Mouse (Mus musculus) embryonic facial prominence, embryonic 12.5 days (tissue): ENCODE measurements around the gene Nrf1. TPM values are rescaled to one million over a fixed set of nuclear protein-coding genes. Genes with fewer than 3 reads are reported as not detected.
A peak's percentile ranks its signal among the peaks of the same experiment; 100 is the strongest.

Source experiments
- ATAC-seq: fragments of 200-750 bp; cut with Nextera tagmentation; 2 replicates; pipeline ENCODE4 v1.8.0; 2017; ENCODE audit not compliant: insufficient number of reproducible peaks, insufficient read depth, low FRiP score, low TSS enrichment
- H3K27ac ChIP-seq: fragments of 300-500 bp; sonication (generic); 2 replicates; pipeline ENCODE4 v1.5.1; 2016; ENCODE audit warnings: mild to moderate bottlenecking
- H3K27me3 ChIP-seq: fragments of 300-500 bp; sonication (generic); 2 replicates; pipeline ENCODE4 v1.6.1; 2016; ENCODE audit warnings: mild to moderate bottlenecking, moderate library complexity
- H3K36me3 ChIP-seq: fragments of 300-500 bp; sonication (generic); 2 replicates; pipeline ENCODE4 v1.6.1; 2016; ENCODE audit warnings: mild to moderate bottlenecking
- H3K4me1 ChIP-seq: fragments of 300-500 bp; sonication (generic); 2 replicates; pipeline ENCODE4 v1.6.1; 2016
- H3K4me2 ChIP-seq: fragments of 300-500 bp; sonication (generic); replicated peaks from 2 replicates; pipeline ENCODE4 v1.6.1; 2016; ENCODE audit warnings: mild to moderate bottlenecking, moderate library complexity
- H3K4me3 ChIP-seq: fragments of 300-500 bp; sonication (generic); 2 replicates; pipeline ENCODE4 v1.5.1; 2016; ENCODE audit warnings: mild to moderate bottlenecking
- H3K9ac ChIP-seq: fragments of 300-500 bp; sonication (generic); 2 replicates; pipeline ENCODE4 v1.6.1; 2016; ENCODE audit warnings: mild to moderate bottlenecking, moderate library complexity
- H3K9me3 ChIP-seq: fragments of 300-500 bp; sonication (generic); 2 replicates; pipeline ENCODE4 v1.6.1; 2016; ENCODE audit warnings: mild to moderate bottlenecking, moderate library complexity
- WGBS: fragments of 180-500 bp; shearing (Covaris S2); methylation state at CpG from one replicate; pipeline ENCODE4 v1.1.7; 2016; 5-methylcytosine and 5-hydroxymethylcytosine counted together
- polyA plus RNA-seq: library from polyadenylated mRNA; unstranded; fragments of >200 nt; fragmentation: Nextera tagmentation; extraction: Ambion mirVana; gene quantifications from 2 replicates; pipeline ENCODE4 v1.2.1, GENCODE M21; 2016

Nrf1 gene
- polyA plus RNA-seq, 1 experiment from 2014 or later, result 75.1 TPM

DNA sequence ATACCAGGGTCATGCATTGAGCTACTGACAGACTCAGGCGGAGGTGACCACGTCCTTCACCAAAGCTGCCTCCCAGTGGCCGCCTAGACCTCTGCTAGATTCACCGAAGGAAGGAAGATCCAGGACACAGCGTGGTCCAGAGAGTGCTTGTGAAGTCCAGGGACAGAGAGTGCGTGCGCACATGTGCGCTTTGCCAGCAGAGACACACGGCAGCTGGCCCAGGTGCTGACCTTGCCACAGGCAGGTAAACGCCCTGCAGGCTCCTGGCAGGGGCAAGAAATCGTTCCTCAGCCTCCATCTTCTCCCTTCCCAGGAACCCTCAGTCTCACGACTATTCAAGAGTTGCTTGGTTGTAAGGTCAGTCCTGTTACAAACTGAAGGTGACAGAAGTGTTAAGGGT is 104.4 kb downstream of the Nrf1 start:
- H3K36me3 ChIP-seq, result peaks cover 40% of the 10 kb centered on the region

DNA sequence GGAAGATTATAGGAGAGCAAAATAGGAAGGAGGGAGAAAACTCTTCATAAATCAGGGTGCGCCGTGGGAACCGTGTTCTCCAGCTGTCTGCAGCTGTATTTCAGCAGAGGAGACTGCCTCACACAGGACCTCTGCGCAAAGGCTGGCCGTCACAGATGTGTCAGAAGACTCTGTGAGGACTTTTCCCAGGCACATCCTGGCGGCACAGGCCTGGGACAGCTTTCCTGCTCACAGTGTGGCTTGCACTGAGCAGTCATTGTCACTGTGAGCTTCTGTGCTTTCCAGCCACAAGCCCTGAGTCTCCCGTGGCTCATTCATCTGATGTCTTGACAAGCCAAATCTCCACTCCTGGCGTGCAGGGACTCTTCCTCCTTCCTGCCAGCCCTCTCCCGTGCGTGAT is 104.9 kb downstream of the Nrf1 start:
- Histone ChIP-seq H3K9ac (no peak overlapping the region), H3K4me1 (no peaks in the 10 kb centered on the region), H3K27ac (no peak overlapping the region), H3K36me3 (peaks cover 36% of the 10 kb centered on the region), H3K9me3 (no peaks in the 10 kb centered on the region), H3K4me3 (no peak overlapping the region), H3K4me2 (no peak overlapping the region), H3K27me3 (no peaks in the 10 kb centered on the region)
- ATAC-seq, result no peak
- WGBS, result 68% methylated on average over 10 of the region's 10 CpGs

More for the DNA sequence above, 104.4 kb downstream of the Nrf1 start:
- H3K27me3 ChIP-seq, result no peaks in the 10 kb centered on the region
- ATAC-seq, result no peak
- H3K9me3 ChIP-seq, result no peaks in the 10 kb centered on the region
- 84% methylated on average over 12 of the region's 12 CpGs for WGBS
- H3K4me1 ChIP-seq, result no peaks in the 10 kb centered on the region
- no peak overlapping the region for H3K9ac ChIP-seq
- no peak overlapping the region for H3K27ac ChIP-seq
- H3K4me3 ChIP-seq, result no peak overlapping the region
- no peak overlapping the region for H3K4me2 ChIP-seq

DNA sequence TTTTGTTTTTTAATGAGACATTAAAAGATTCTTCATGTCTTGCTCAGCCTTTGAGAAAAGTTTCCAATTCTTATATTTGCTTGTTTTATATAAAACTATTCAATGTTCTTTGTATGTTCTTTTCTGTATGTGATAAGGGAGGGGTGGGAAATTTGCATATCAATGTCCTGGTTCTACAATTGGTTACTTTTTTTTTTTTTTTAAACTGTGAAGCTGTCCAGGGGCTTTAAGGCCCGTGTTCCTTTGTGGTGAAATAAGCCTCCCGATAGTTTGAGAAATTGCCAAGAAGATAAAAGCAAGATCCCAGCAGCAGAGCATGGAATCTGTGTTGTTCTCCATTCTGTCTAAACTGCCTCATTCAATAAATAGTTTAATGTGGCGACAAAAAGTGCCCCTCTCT is 105.3 kb downstream of the Nrf1 start:
- WGBS, result 86% methylated on average over 3 of the region's 3 CpGs

DNA sequence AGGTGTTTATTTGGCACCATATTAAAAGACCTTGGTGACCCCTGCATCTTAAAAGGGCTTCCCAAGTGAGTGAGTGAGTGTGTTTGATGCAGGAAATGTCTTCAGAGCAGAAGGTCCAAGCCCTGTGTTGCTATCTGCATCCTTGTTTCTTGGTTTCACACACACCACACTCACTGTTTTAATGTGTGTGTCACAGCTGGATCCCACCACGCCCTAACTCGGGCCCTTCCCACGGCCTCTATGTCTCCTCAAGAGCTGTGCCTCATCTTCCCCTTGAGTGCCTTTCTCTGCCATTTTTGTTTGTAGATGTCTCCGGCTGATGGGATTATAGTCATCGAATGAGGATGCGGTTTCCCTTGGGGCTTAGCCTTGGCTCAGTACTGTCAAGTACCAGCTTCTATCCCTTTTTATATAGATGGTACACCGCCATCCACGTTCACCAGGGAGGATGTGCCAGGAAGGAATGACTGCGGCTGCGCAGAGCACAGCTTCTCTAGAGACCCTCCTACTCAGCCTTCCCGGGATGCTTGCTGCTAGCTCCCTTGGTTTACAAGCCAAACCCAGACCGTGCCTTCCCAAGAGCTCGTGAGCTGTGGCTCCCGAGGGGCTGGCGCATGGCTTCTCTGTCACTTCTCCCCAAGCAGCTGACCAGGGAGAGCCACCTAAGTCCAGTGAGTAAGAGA is 106.1 kb downstream of the Nrf1 start:
- Histone ChIP-seq H3K27me3 (no peaks in the 10 kb centered on the region), H3K4me3 (no peak overlapping the region), H3K27ac (no peak overlapping the region), H3K4me2 (no peak overlapping the region), H3K4me1 (no peaks in the 10 kb centered on the region), H3K9me3 (no peaks in the 10 kb centered on the region), H3K9ac (no peak overlapping the region), H3K36me3 (peaks cover 30% of the 10 kb centered on the region)
- no peak for ATAC-seq
- 90% methylated on average over 15 of the region's 15 CpGs for WGBS

More for the DNA sequence above, 105.3 kb downstream of the Nrf1 start:
- Histone ChIP-seq H3K4me2 (no peak overlapping the region), H3K4me3 (no peak overlapping the region), H3K4me1 (no peaks in the 10 kb centered on the region), H3K9me3 (no peaks in the 10 kb centered on the region), H3K36me3 (peaks cover 31% of the 10 kb centered on the region), H3K27me3 (no peaks in the 10 kb centered on the region), H3K9ac (no peak overlapping the region), H3K27ac (no peak overlapping the region)
- ATAC-seq, result no peak

DNA sequence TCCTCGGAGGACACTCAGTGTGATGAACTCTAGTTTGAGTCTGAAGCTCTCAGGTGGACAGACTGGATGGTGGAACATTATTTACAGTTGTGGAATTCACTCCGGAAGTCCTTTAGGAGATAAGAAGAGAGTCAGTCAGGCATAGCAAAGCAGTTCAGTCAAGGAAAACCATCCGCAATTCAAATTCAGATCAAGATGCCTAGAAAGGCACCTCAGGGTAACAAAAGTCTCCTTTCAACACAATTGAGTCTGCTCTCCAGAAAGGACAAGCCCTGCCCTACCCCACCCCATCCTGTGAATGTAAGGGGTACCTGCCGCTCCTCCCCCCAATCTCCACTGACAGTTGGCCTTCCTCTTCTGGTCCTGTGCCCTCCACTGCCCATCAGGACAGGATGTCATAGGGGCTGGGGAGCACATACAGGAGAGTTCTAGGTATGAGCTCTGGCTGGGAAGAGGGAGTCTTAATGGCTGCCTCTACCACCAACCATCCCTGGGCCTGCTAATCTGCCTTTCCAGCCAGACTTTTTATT is 111.8 kb downstream of the Nrf1 start:
- Histone ChIP-seq H3K27ac (no peak overlapping the region), H3K4me2 (no peak overlapping the region), H3K27me3 (no peaks in the 10 kb centered on the region), H3K36me3 (no peaks in the 10 kb centered on the region), H3K4me3 (no peak overlapping the region), H3K9ac (no peak overlapping the region), H3K4me1 (0 out of 2 replicates have a peak, but pooled peaks cover 4% of the 10 kb centered on the region), H3K9me3 (no peaks in the 10 kb centered on the region)
- ATAC-seq, result no peak
- 68% methylated on average over 4 of the region's 4 CpGs for WGBS

DNA sequence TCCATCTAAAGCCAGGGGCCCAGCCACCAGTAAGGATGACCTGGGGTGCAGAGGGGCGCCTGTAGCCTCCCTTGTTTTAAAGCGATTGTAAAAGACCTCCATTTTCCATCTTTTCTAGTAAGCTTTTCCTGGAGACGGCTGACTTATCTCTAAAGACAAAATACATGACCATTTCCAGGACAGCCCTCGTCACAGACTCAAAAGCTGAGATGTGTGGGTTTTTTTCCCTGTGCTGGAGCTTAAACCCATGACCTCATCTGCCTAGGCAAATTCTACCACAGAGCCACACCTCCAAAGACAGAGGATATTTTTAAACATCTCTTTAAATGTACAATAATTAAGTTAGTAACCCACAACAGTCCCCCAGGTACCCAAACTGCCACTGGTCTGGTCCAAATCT is 112.6 kb downstream of the Nrf1 start:
- Histone ChIP-seq H3K27ac (no peak overlapping the region), H3K9me3 (no peaks in the 10 kb centered on the region), H3K4me3 (no peak overlapping the region), H3K4me2 (no peak overlapping the region), H3K9ac (no peak overlapping the region), H3K4me1 (0 out of 2 replicates have a peak, but pooled peaks cover 4% of the 10 kb centered on the region), H3K27me3 (no peaks in the 10 kb centered on the region), H3K36me3 (no peaks in the 10 kb centered on the region)
- no peak for ATAC-seq
- WGBS, result 83% methylated on average over 4 of the region's 4 CpGs

DNA sequence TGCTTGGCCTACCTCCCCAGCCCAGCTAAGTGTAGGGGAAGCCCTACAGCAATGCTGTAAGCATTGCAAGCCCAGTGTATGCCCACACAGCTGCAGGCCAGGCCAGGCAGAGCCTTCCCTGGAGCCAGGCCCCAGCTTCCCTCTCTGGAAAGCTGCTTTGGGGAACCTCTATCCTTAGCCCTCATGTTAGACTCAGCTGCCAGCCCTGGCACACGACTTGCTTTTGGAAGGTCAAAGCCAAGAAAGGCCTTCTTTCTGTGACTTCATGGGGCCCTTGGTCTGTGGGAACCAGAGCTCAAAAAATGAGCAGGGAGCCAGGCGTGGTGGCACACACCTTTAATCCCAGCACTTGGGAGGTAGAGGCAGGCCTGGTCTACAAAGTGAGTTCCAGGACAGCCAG is 113.8 kb downstream of the Nrf1 start:
- Histone ChIP-seq H3K9me3 (no peaks in the 10 kb centered on the region), H3K27ac (no peak overlapping the region), H3K36me3 (no peaks in the 10 kb centered on the region), H3K4me1 (peaks cover 7% of the 10 kb centered on the region), H3K27me3 (0 out of 2 replicates have a peak, but pooled peaks cover 5% of the 10 kb centered on the region), H3K4me2 (no peak overlapping the region), H3K4me3 (no peak overlapping the region), H3K9ac (no peak overlapping the region)
- WGBS, result 78% methylated on average over 2 of the region's 2 CpGs
- no peak for ATAC-seq

DNA sequence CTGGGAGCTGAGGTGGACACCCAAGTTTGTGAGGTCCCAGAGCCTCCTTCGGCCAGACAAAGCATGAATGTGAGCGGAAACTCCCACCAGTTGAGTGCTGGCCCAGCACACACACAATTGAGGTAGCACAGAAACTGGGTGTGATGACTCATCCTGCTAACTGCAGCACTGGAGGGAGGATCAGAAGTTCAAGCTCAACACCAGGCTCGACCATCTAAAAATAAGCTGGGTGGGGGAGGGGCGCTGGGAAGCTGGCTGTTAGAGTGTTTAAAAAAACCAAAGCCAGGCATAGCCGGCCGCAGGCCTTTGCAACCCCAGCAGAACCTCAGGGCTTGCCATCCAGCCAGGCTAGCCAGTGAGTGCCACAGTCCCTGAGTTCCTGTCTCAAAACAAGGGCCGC is 114.3 kb downstream of the Nrf1 start:
- H3K4me2 ChIP-seq, result no peak overlapping the region
- H3K4me1 ChIP-seq, result peaks cover 12% of the 10 kb centered on the region
- no peak for ATAC-seq
- H3K9me3 ChIP-seq, result no peaks in the 10 kb centered on the region
- 40% methylated on average over 7 of the region's 7 CpGs for WGBS
- H3K27ac ChIP-seq, result no peak overlapping the region
- H3K36me3 ChIP-seq, result no peaks in the 10 kb centered on the region
- H3K4me3 ChIP-seq, result no peak overlapping the region
- H3K27me3 ChIP-seq, result 0 out of 2 replicates have a peak, but pooled peaks cover 5% of the 10 kb centered on the region
- H3K9ac ChIP-seq, result 0 out of 2 replicates have a peak overlapping the region, but pooled peaks have one; percentile 7

DNA sequence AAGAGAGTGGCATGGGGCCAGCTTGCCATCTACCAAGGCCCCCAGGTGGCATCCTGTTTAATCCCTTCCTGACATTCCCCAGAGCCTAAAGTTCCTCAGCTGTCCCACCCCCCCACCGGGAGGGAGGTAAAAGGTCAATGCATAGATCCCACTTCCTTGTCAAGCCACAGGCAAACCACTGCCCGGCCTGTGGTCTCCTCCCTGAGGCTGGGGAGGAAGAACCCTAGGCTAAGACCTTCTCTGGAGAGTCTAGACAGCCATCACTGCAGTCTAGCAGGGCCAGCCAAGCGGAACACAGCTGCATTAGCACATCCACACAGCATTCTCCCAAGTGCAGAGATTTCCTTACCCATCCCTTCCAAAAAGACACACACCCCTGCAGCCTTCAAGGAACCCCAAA is 118.6 kb downstream of the Nrf1 start:
- Histone ChIP-seq H3K4me3 (no peak overlapping the region), H3K9ac (no peak overlapping the region), H3K4me2 (no peak overlapping the region), H3K4me1 (peaks cover 41% of the 10 kb centered on the region), H3K36me3 (no peaks in the 10 kb centered on the region), H3K9me3 (no peaks in the 10 kb centered on the region), H3K27me3 (peaks cover 26% of the 10 kb centered on the region), H3K27ac (no peak overlapping the region)
- no peak for ATAC-seq
- WGBS, result 51% methylated on average over 3 of the region's 3 CpGs

DNA sequence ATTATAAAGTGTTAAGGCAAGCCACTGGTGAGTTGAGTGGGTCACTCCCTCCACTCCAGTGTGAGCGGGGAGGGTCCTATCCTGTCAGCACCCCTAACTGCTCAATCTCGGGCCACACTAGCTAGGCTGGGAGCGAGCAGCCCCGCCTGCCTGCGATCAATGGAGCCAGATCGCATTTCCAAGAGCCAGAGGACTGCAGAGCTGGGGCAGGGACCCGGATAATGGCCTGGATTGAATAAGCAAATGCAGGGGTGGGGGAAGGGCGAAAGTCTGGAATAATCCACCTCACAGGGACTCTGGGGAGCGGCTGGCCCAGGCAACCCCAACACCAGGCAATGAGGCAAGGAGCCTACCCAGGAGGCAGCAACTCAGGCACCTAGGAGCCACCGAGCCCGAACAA is 119.4 kb downstream of the Nrf1 start:
- H3K4me3 ChIP-seq, result no peak overlapping the region
- H3K9me3 ChIP-seq, result no peaks in the 10 kb centered on the region
- H3K27ac ChIP-seq, result 0 out of 2 replicates have a peak overlapping the region, but pooled peaks have one; percentile 3
- peaks cover 39% of the 10 kb centered on the region for H3K4me1 ChIP-seq
- WGBS, result 12% methylated on average over 11 of the region's 11 CpGs
- no peak overlapping the region for H3K9ac ChIP-seq
- ATAC-seq, result peak; percentile 48
- peaks cover 34% of the 10 kb centered on the region for H3K27me3 ChIP-seq
- no peaks in the 10 kb centered on the region for H3K36me3 ChIP-seq
- no peak overlapping the region for H3K4me2 ChIP-seq

DNA sequence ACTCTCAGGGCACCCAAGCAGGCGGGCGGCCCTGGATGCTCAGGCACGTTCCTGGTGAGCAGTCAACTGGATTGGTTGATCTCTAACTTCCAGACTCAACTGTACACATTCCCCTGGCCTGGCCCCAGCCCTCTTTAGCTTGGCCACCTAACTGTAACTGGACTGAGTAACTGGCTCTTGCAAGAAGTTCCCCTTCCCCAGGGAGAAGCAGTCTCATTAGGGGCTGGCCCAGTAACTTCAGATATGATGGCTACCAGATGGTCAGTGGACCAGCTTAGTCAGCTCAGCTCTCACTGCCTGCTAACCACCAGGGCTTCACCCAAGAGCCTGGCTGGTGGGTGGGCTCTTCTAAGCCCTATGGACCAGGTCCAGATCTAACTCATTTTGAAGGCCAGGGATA is 120.5 kb downstream of the Nrf1 start:
- 90% methylated on average over 3 of the region's 3 CpGs for WGBS
- H3K9me3 ChIP-seq, result no peaks in the 10 kb centered on the region
- peaks cover 45% of the 10 kb centered on the region for H3K27me3 ChIP-seq
- no peak overlapping the region for H3K27ac ChIP-seq
- H3K4me3 ChIP-seq, result no peak overlapping the region
- H3K36me3 ChIP-seq, result no peaks in the 10 kb centered on the region
- ATAC-seq, result no peak
- H3K9ac ChIP-seq, result no peak overlapping the region
- peaks cover 44% of the 10 kb centered on the region for H3K4me1 ChIP-seq
- H3K4me2 ChIP-seq, result no peak overlapping the region

DNA sequence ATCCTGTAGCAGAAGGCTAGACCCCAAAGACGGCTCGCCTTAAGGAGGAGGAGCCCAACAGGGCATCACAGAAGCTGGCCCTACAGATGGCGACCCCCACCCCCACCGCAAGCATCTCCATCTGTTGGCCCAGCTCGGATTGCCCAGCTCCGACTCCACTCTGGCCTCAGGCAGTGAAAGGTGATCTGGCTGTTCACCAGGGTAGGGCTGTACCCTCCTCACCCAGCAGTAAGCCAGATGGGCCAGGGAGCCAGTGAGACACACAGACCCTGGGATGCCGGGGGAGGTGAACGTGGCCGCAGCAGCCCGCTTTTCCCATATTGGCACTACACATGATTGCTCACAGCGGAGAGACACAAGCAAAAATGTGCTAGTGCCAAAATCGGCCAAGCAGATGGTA is 121.4 kb downstream of the Nrf1 start:
- Histone ChIP-seq H3K27ac (no peak overlapping the region), H3K4me2 (peak overlapping the region; percentile 14), H3K4me1 (peaks cover 53% of the 10 kb centered on the region), H3K4me3 (no peak overlapping the region), H3K27me3 (peaks cover 54% of the 10 kb centered on the region), H3K36me3 (no peaks in the 10 kb centered on the region), H3K9me3 (no peaks in the 10 kb centered on the region), H3K9ac (no peak overlapping the region)
- ATAC-seq, result no peak
- 28% methylated on average over 12 of the region's 12 CpGs for WGBS
